Mouse (Mus musculus) hindbrain, postnatal 0 days (tissue): ENCODE measurements around the gene Pnma1. TPM values are rescaled to one million over a fixed set of nuclear protein-coding genes. Genes with fewer than 3 reads are reported as not detected.

Experiments used
- ATAC-seq: fragments of 200-750 bp; cut with Nextera tagmentation; 2 replicates; pipeline ENCODE4 v1.8.0; 2017; ENCODE audit warnings: mild to moderate bottlenecking, moderate TSS enrichment, moderate library complexity
- DNase-seq: peaks from one replicate; pipeline ENCODE4 v3.0.0-alpha.2; 2015; ENCODE audit warnings: low spot score
- H3K27ac ChIP-seq: fragments of 300-500 bp; sonication (generic); 2 replicates; pipeline ENCODE4 v1.5.1; 2014; ENCODE audit warnings: mild to moderate bottlenecking
- H3K27me3 ChIP-seq: fragments of 300-500 bp; sonication (generic); 2 replicates; pipeline ENCODE4 v1.6.1; 2014; ENCODE audit warnings: low read length, mixed read lengths; ENCODE audit not compliant: insufficient read depth
- H3K36me3 ChIP-seq: fragments of 300-500 bp; sonication (generic); 2 replicates; pipeline ENCODE4 v1.6.1; 2014; ENCODE audit warnings: low read length, mixed read lengths; ENCODE audit not compliant: insufficient read depth
- H3K4me1 ChIP-seq: fragments of 300-500 bp; sonication (generic); 2 replicates; pipeline ENCODE4 v1.6.1; 2014; ENCODE audit warnings: antibody characterized with exemption, low read length, mixed read lengths; ENCODE audit not compliant: insufficient read depth
- H3K4me2 ChIP-seq: fragments of 300-500 bp; sonication (generic); 2 replicates; pipeline ENCODE4 v1.6.1; 2014; ENCODE audit warnings: low read depth, mild to moderate bottlenecking, low read length, moderate library complexity, mixed read lengths
- H3K4me3 ChIP-seq: fragments of 300-500 bp; sonication (generic); 2 replicates; pipeline ENCODE4 v1.5.1; 2014; ENCODE audit warnings: low read length
- H3K9ac ChIP-seq: fragments of 300-500 bp; sonication (generic); replicated peaks from 2 replicates; pipeline ENCODE4 v1.6.1; 2014; ENCODE audit warnings: mild to moderate bottlenecking, low read length, moderate library complexity, mixed read lengths
- H3K9me3 ChIP-seq: fragments of 300-500 bp; sonication (generic); 2 replicates; pipeline ENCODE4 v1.6.1; 2016; ENCODE audit warnings: low read length, mixed read lengths
- CTCF ChIP-seq: IDR thresholded peaks from 2 replicates; pipeline ENCODE4 v1.5.1; 2016; ENCODE audit warnings: antibody characterized with exemption, control low read depth, low read depth
- WGBS: fragments of 180-500 bp; shearing (Covaris S2); extraction: QIAGEN DNeasy Blood & Tissue Kit; methylation state at CpG from one replicate; pipeline ENCODE4 v1.1.7; 2014; 5-methylcytosine and 5-hydroxymethylcytosine counted together
- polyA plus RNA-seq: library from polyadenylated mRNA; unstranded; fragments of >200 nt; fragmentation: Nextera tagmentation; extraction: Ambion mirVana; gene quantifications from 2 replicates; pipeline ENCODE4 v1.2.1, GENCODE M21; 2015
- total RNA-seq: library from RNA; depleted of rRNA; stranded (reverse); fragments of >200 nt; gene quantifications from 2 replicates; pipeline ENCODE4 v1.2.3, GENCODE M21; 2014

Gene Pnma1
- total and polyA plus RNA-seq, 2 experiments from 2014 or later = 2.5 to 4.5 TPM

DNA sequence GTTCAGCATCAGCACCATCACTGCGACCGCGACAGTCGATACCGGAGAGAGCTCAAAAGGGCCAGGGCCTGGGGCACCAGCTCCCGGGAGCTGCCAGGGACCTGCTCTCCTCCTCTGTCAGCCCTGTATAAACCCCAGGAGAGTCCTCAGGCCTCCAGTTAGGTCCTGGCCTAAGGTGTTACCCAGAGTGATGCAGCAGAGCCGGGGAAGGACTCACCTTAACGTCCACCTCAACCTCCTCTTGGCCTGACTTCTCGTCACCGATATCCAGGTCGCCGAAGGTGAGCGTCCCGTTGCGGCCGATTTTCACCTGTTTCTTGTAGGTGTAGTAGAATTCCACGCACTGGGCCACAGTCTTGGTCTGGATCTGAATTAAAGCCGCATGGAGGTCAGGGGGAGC is 7.9 kb upstream of the Pnma1 start:
- no peaks in the 10 kb centered on the region for H3K4me1 ChIP-seq
- no peak for TF ChIP-seq CTCF
- no peak overlapping the region for H3K27ac ChIP-seq
- H3K9ac ChIP-seq = no peak overlapping the region
- H3K4me2 ChIP-seq = no peak overlapping the region
- H3K9me3 ChIP-seq = no peaks in the 10 kb centered on the region
- DNase-seq = no peak
- no peak for ATAC-seq
- H3K27me3 ChIP-seq = no peaks in the 10 kb centered on the region
- WGBS = 94% methylated on average over 18 of the region's 18 CpGs
- H3K36me3 ChIP-seq = peaks cover 9% of the 10 kb centered on the region; the same call in 1 of the 2 replicates
- H3K4me3 ChIP-seq = no peak overlapping the region

GRCm38 (mm10) chr12:84155523-84155871 is 7.2 kb upstream of the Pnma1 start:
- no peak for DNase-seq
- Histone ChIP-seq H3K4me3 (no peak overlapping the region), H3K36me3 (peaks cover 9% of the 10 kb centered on the region; the same call in 1 of the 2 replicates), H3K27ac (no peak overlapping the region), H3K4me2 (no peak overlapping the region), H3K27me3 (no peaks in the 10 kb centered on the region), H3K9ac (no peak overlapping the region), H3K9me3 (no peaks in the 10 kb centered on the region), H3K4me1 (no peaks in the 10 kb centered on the region)
- 54% methylated on average over 2 of the region's 2 CpGs for WGBS
- ATAC-seq = no peak
- no peak for TF ChIP-seq CTCF

DNA sequence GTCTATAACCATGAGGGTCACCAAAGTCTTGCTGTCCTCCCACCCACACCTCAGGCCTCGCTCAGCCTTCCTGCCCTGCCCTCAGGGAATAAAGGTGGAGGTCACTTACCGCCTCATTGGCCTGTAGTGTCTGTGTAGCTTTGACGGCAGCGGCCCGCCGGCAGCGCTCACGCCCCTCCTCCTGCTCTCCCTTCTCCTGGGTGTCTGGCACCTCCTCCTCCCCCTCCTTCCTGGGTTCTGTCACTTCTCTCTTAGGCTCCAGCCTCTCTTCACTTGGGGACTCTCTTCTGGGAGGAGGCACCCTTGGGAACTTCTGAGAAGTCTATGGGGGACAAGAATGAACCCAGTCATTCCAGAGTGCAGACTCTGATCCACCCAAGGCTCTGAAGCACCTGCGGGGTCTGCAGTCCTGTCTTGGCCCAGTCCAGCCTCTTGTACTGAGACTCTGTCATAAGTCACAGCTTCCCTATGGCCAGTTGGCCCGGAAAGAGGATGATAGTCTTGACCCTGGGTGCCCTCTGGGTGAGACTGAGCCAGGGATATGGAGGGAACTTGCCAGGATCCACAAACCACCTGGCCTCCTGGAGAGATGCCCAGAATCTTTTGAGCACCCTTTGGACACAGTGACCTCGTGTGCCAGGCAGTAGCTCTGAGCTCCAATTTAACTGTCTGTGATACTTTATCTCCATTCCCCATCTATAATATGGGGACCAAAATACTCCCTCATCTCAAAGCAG is 6.7 kb upstream of the Pnma1 start:
- H3K4me1 ChIP-seq = no peaks in the 10 kb centered on the region
- TF ChIP-seq CTCF = no peak
- 52% methylated on average over 11 of the region's 11 CpGs for WGBS
- no peak overlapping the region for H3K9ac ChIP-seq
- no peak overlapping the region for H3K4me3 ChIP-seq
- DNase-seq = peak; percentile 64
- no peak overlapping the region for H3K27ac ChIP-seq
- H3K9me3 ChIP-seq = no peaks in the 10 kb centered on the region
- no peaks in the 10 kb centered on the region for H3K27me3 ChIP-seq
- H3K36me3 ChIP-seq = peaks cover 9% of the 10 kb centered on the region; the same call in 1 of the 2 replicates
- peak; percentile 36; the same call in 1 of the 2 replicates for ATAC-seq
- H3K4me2 ChIP-seq = no peak overlapping the region

GRCm38 (mm10) chr12:84153414-84153813 is 5.1 kb upstream of the Pnma1 start:
- Histone ChIP-seq H3K4me3 (no peak overlapping the region), H3K27me3 (no peaks in the 10 kb centered on the region), H3K9me3 (no peaks in the 10 kb centered on the region), H3K4me2 (no peak overlapping the region), H3K9ac (no peak overlapping the region), H3K36me3 (peaks cover 3% of the 10 kb centered on the region; the same call in 1 of the 2 replicates), H3K27ac (no peak overlapping the region), H3K4me1 (no peaks in the 10 kb centered on the region)
- no peak for ATAC-seq
- WGBS = 84% methylated on average over 6 of the region's 6 CpGs
- no peak for DNase-seq
- TF ChIP-seq CTCF = no peak

DNA sequence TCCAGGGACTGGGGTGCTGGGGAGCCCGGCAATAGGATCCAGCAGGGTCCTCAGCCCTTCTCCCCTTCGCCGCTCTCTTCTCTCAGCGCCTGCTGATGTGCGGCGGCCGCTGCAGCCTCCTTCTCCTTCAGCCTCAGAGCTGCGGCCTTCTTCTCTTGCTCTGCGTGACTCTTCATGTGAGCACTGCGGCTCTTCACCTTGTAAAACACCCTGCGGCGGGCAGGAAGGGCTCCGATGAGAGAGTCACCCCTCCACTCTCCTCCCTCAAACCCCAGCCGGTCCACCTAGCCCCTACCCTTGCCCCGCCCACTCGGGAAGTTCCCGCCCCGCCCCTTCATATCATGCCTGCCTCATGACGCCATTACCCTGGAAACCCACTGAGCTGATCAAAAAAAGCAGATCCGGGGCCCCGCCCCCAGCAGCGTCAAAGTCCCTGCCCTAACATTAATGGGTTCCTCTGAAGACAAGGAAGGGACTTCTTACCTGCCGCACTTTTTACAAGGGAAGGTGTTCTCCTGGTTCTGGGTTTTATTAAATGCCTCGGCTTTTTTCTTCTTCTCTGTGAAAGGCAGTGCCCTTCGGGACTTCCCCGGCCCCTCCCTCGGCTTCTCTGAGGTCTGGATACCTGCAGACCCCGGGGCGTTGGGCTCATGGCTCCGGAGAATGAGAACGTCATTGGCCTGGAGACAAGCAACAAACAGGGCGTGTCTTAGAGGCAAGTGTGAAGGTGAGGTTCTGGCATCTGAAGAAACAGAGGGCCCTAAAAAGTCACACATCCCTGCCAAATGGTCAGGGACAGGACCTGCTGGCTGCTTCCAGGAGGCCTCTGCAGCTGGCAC is 4.3 kb upstream of the Pnma1 start:
- Histone ChIP-seq H3K9me3 (no peaks in the 10 kb centered on the region), H3K4me2 (no peak overlapping the region), H3K27me3 (no peaks in the 10 kb centered on the region), H3K4me1 (no peaks in the 10 kb centered on the region), H3K27ac (no peak overlapping the region), H3K4me3 (no peak overlapping the region), H3K36me3 (no peaks in the 10 kb centered on the region; the same call in 1 of the 2 replicates), H3K9ac (no peak overlapping the region)
- WGBS = 79% methylated on average over 32 of the region's 32 CpGs
- TF ChIP-seq CTCF = no peak
- ATAC-seq (no peak), DNase-seq (no peak)

DNA sequence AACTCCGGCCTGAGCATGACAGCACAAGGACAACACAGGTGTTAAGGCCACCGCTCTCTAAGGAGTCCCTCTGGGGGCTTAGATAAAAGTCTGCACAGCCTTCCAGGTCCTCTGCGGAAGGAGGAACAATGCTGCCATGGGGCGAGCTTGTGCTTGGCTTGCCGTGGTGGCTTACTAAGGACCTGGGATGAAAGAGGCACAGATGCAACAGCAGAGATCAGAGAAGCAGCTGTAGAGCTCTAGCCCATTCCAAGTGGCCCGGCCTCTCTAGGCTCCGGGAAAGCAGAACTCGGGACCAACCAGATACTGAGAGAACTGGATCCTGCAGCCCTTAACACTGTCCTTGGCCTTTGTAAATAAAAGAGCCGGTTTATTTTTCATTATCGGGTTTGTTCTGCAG is 3.6 kb upstream of the Pnma1 start:
- H3K9ac ChIP-seq = no peak overlapping the region
- no peaks in the 10 kb centered on the region for H3K9me3 ChIP-seq
- no peak overlapping the region for H3K4me2 ChIP-seq
- no peak for ATAC-seq
- no peak overlapping the region for H3K4me3 ChIP-seq
- no peak for DNase-seq
- H3K36me3 ChIP-seq = no peaks in the 10 kb centered on the region; the same call in 1 of the 2 replicates
- 86% methylated on average over 10 of the region's 10 CpGs for whole genome bisulfite sequencing
- H3K4me1 ChIP-seq = no peaks in the 10 kb centered on the region
- no peak overlapping the region for H3K27ac ChIP-seq
- no peaks in the 10 kb centered on the region for H3K27me3 ChIP-seq
- TF ChIP-seq CTCF = no peak
